Mouse (Mus musculus) gastrocnemius, postnatal 14 days (tissue): ENCODE measurements around the gene Arl4c. TPM values are rescaled to one million over a fixed set of nuclear protein-coding genes. Genes with fewer than 3 reads are reported as not detected.
"Not testable (repeated sequence)": the region's sequence is repeated elsewhere in the genome, so short reads cannot be mapped to it uniquely, and the experiment has no call there.

Experiments
- DNase-seq: peaks from one replicate; pipeline ENCODE4 v3.0.0; 2021; ENCODE audit warnings: mixed read lengths
- intact Hi-C: fragments of 180-260 bp; cut with DNase I; formaldehyde crosslinking; loops from one replicate; pipeline ENCODE4 v1.15.1; 2025; ENCODE audit warnings: low total_unique reads
- total RNA-seq, 2 experiments: library from RNA; stranded (reverse); gene quantifications; 2 replicates each; pipeline ENCODE4 v1.2.3; 2021

The Arl4c gene
- total RNA-seq, 2 experiments from 2014 or later = 2.0 to 3.8 TPM

GRCm38 (mm10) chr1:88639432-88640281 lies 62.4 kb downstream of the Arl4c start:
- DNase-seq = no peak
- intact Hi-C loops = no loop called here

- intact Hi-C loops = no loop called here
Measured at GRCm38 (mm10) chr1:88638622-88639021, 63.4 kb downstream of the Arl4c start.

GRCm38 (mm10) chr1:88636579-88637161 lies 65.4 kb downstream of the Arl4c start:
- DNase-seq, intact Hi-C loops: not testable (repeated sequence)

More at GRCm38 (mm10) chr1:88638622-88639021, 63.4 kb downstream of the Arl4c start:
- no peak for DNase-seq

- intact Hi-C loops = no loop called here
- no peak for DNase-seq
Measured at GRCm38 (mm10) chr1:88635659-88636058, 66.4 kb downstream of the Arl4c start.

DNA sequence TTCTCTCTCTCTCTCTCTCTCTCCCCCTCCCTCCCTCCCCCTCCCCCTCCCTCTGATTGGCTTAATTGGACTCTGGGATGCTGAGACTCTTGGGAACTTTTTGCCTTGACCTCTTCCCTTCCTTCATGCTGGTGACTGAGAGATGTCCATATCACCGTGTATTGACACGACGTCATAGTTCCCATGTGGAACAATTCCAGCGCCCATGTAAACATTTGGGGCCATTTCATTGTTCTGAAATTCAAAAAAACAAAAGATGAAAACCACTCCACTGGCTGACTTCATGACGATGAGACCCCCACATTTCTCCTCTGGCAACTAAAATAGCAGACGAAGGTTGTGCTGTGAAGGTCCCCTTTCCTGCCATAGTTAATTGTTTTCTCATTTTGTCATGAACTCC lies 69.2 kb downstream of the Arl4c start:
- DNase-seq = no peak
- intact Hi-C loops = no loop called here

GRCm38 (mm10) chr1:88629966-88630488 lies 72.0 kb downstream of the Arl4c start:
- no peak for DNase-seq
- intact Hi-C loops = loop anchor here (10.0 kb wide), 1 partner anchor 55 kb away; no protein-coding TSS in a partner anchor

DNA sequence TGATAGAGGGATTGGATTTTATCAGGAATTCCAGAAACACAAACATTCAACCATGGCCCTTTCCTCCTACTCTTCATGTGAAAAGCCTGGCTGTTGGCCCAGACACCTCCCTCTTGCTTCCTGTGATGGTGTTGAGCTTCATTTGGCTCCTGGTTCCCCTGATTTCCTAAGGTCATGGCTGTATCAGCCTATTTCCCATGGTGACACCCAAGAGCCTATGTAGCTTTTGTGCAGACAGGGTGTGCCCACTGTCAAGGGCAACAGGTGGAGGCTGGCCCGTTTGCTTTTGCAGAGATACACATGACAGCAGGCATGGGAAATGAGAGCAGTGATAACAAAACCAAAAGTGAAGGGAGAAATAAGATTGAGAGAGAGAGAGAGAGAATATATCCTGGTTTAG lies 76.8 kb downstream of the Arl4c start:
- intact Hi-C loops = loop anchor here (10.0 kb wide), 1 partner anchor 60 kb away; no protein-coding TSS in a partner anchor
- DNase-seq = no peak

DNA sequence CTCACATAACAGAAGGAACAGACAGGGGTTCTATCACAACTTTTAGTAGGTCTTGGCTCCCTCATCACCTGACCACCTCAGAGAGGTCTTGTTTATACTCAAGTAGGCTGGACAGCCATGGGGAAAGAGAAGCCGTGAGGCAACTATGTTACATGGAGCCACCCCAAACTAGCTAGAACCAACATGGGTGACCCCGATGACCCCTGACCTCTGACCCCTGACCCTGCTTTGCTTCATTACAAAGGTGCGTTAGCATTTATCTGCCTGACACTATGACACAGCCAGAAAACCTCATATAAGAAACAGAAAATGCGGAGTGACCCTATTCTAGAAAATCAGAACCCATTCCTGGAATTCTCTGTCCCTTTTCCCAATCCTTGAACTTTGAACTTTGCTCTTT lies 77.6 kb downstream of the Arl4c start:
- no peak for DNase-seq
- intact Hi-C loops = loop anchor here (10.0 kb wide), 1 partner anchor 60 kb away; no protein-coding TSS in a partner anchor

- no peak for DNase-seq
- intact Hi-C loops = loop anchor here (10.0 kb wide), 1 partner anchor 61 kb away; no protein-coding TSS in a partner anchor
Measured at GRCm38 (mm10) chr1:88623541-88624115, 78.4 kb downstream of the Arl4c start.

Other genes starting within 250 kb of the Arl4c start
- gene Glrp1, start 192.2 kb downstream of the Arl4c start, total RNA-seq = not detected